Mouse (Mus musculus): ENCODE results near the gene Gm49358.

The Gm49358 gene

DNA sequence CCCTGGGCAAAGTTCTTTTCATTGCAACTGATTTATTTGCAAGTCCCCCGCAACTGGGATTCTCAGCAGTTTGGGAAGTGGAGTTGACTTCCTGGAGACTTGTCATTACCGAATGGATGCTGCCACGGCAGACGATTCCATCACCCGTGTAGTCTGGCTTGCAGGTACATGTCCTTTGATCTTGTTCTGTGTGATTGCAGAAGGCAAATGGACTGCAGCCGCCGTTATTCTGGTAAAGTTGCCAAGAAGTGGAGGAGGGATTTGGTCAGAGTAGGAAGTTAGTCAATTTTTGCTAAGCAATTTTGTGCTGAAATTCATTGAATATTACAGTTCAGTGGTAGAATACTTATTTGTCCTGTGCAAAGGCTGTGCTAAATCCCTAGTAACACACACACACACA is 114.9 kb downstream of the Gm49358 start:
- peak in 1 of 2 experiments; percentile 17 for DNase-seq

DNA sequence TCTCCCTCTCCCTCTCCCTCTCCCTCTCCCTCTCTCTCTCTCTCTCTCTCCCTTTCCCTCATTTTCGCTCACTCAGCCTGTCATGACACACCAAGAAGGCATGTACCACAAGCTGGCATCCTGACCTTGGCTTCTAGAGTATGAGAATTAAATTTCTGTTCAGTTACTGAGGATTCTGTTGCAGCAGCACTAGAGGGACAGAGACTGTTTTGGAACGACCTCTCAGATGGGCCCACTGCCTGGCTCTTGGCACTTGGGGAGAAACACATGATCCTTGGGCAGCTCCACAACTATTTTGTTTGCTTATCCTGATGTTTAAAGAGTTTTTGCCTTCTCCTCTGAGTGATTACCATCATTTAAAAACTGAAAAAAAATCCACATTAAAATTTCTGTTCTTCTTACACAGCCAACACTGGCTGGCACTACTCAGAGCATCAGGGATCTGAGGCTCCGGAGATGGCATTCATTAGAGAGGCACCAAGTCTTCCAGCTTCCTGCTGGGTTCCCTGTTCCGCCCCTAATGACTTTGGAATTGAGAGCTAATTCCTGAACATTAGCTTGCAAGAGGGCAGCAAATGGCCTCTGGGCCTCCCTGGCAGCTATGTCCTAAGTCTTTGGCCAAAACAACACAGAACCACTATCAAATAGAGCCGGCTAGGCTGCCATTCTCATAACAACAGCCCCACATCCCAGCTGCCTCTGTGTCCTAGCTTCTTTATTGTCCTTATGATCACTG is 116.5 kb downstream of the Gm49358 start:
- no peak for DNase-seq

DNA sequence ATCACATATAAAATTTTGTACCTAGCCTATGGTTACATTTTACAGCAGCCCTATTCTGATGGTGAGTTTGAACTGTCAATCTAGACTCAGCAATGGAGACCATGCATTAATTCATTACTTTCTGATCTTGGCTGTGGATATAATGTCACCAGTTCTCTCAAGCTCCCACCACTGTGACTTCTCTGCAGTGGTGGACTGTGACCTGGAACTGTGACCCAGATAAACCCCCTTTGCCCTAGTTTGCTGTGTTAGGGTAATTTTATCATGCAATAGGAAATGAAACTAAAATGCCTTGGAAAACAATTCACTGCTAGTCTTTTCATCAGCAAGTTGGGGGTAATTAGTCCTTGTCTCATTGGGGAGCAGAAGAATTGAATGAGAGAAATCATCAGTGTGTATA is 117.7 kb downstream of the Gm49358 start:
- DNase-seq = no peak
